Mouse (Mus musculus) spleen, adult 2 months (tissue): Measurements from ENCODE around the gene Adgrl3.

Experiments
- CTCF ChIP-seq: fragments of 200-500 bp; IDR thresholded peaks from 2 replicates; pipeline ENCODE4 v1.5.1; 2011; ENCODE audit warnings: mild to moderate bottlenecking, inconsistent platforms; ENCODE audit not compliant: insufficient read depth, insufficient read length, insufficient replicate concordance; ENCODE audit errors: extremely low read depth
- POLR2A ChIP-seq: fragments of 200-500 bp; IDR thresholded peaks from 2 replicates; pipeline ENCODE4 v1.6.1; 2011; ENCODE audit warnings: low read depth, low read length, inconsistent platforms

DNA sequence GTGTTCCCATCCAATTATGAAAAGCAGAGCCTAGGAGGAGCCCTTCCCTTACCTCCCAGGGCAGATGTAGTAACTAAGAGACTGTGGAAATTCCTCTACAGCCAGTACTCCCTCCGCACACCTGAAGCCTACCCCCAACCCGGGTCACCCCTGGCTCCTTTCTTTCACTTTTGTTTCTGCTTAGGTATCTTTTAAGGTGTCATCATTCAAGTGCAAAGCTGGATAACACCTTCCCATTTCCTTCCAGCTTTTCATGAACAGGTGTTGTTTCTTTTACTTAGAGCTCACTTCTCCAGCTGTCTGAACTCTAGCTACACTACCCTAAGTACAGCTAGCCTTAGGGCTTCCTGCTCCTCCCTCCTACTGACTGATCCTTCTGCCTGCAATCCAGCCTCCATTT is 634.0 kb downstream of the Adgrl3 start:
- TF ChIP-seq CTCF (no peak), POLR2A (no peak)
